Mouse (Mus musculus) monocyte, adult 59 days (primary cell): ENCODE data around the gene Btbd1. TPM values are rescaled to one million over a fixed set of nuclear protein-coding genes. Genes with fewer than 3 reads are reported as not detected.

Experiments used
- total RNA-seq, 2 experiments: library from RNA; stranded (reverse); gene quantifications; one replicate each; pipeline ENCODE4 v1.2.4; 2023

The Btbd1 gene
- 10 to 100 TPM; 60.9 to 67.9 TPM for total RNA-seq

DNA sequence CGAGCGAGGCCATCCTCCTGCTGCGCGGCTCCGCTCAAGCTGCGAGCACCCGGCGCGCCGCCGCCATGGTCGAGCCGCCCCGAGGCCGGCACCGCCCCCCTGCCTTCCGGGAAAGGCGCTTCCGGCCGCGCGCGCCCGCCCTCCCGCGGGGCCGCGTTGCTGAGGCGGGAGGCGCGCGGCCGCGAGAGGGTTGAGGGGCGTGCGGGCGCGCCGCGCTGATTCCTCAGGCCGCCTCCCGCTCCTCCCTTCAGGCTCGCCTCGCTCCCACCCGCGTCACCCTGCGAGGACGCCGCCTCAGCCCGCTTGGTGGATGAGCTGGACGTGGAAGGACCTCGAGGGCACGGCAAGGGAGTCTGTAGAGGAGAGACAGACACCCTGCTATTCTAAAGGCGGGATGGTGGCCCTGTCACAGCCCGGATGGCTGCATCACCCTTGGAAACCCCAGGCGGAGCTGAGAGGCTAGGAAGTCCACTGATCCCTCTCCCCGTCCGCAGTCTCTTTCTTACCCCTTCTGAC is at the start of gene Btbd1:
TSS of gene Btbd1 (minus strand) at position 53 of the 516 bp plus-strand sequence.

DNA sequence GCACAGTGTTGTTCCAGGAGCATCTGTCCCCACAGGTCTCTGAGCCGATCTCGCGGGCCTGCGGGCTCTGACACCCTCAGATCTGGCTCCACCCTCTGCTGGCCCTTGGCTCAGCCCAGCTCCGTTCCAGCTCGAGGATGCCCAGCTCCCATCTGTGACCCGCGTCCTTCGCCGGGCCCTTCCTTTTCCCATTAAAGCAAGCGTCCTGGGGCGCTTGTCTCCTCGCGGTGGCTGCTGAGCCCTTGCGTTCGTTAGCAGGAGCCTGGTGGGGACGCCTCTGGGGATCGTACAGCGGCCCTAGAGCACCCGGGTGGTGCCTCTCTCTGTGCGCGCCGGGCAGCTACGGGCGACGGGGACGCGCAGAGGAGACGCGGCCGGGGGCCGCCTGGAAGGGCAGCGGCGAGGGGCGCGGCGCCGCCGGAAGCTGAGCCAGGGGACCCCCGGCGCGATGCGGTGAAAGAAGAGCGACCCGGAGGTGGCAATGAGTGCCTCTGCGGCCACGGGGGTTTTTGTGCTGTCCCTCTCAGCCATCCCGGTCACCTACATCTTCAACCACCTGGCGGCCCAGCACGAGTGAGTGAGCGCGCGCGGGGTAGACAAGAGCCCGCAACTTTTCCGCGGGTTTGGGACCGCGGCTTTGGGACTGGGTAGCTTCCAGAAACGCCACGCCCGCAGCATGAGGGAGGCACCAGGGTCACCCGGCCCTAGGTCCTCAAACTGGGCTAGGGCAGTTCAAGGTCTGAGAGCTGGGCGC is 29.9 kb upstream of the Btbd1 start, which contains the start of gene Tm6sf1:
TSS of gene Tm6sf1 (plus strand) at position 34 of the 754 bp plus-strand sequence.

DNA sequence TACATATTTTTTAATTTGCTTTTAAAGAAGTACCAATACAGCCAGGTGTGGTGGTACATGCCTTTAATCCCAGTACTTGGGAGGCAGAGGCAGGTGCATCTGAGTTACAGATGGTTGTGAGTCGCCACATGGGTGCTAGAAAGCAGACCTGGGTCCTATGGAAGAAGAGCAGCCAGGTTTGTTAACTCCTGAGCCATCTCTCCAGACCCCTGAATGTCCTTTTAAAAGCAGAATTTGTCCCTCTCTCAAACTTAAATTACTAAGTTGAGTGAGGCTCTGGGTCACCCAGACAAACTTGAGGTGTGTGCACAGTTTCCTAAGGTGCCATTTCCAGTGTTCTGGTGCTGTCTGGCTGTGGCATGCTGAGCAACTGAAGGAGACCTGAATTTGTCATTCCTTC is 26.5 kb upstream of the Btbd1 start, which contains the start of gene Gm10160:
TSS of gene Gm10160 (minus strand) at position 101 of the 400 bp plus-strand sequence.

DNA sequence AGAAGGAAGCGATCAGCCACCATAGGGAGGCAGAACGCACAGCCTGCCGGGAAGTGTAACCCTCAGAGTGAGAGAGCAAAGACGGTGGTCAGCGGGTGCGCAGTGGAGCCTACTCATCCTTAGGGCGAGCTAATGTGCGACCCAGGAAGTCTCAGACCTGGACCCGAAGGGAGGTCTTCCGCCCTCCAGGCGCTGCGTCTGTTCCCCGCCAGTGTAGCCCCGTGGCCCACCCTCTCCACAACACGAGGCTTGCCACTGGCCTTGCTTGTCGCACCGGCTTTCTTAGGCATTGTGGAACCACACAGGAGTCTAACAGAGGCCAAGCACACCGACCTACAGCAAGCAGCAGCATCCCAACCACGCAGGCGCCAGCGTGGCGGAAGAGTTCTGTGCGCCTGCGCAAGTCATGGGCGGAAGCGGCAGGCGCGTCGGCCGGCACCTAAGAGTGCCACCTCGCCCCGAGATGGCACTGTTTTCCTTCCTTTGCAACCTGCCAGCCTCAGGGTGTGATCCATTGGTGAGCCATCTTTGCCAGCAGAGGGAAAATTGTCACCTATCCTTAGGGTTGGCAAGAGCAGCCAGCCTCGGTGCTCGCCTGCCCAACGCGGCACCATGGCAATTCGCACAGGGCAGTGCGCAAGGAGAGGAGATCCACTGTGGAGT is 40.0 kb downstream of the Btbd1 start, which contains the start of gene 3110040N11Rik:
TSS of gene 3110040N11Rik (minus strand) at position 384 of the 663 bp plus-strand sequence.

DNA sequence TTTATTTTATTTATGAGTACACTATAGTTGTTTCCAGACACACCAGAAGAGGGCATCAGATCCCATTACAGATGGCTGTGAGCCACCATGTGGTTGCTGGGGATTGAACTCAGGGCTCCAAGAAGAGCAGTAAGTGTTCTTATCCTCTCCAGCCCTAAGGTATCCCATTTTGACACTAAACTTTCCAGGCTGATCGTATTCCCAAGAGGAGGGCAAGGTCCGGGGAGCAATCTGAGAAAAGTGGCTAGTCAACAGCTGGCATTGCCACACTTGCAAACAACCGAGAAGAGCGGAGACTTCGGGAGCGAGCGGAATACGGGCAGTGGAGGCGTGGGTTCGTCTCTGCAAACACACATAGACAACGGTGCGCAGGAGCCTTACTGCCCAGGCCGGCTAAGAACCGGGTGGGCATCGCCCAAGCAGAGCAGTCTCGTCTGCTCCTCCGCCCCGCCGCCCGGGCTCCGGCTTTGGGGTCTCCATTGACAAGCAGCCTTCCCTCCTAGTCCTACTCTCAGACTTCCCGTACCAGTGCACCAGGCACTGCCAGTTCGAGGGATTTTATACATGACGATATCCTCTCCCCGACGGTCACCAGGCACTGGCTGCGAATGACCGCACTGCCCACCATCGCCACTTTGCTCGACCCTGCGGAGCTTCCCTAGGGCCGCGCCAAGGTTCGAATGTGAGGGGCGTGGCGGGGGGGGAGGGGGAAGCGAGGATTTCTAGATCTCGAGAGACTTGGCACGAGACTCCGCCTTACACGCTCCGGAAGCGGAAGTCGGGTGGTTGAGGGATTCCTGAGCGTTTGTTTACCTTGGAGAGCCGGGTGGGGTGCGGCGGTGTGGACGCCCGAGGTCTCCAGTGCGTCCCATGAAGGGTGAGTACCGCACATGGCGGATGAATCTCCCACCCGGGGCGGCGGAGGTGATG is 66.8 kb downstream of the Btbd1 start, which contains the start of gene Ramac:
TSS of gene Ramac (plus strand) at position 746 of the 930 bp plus-strand sequence.

Other genes starting within 250 kb of the Btbd1 start
- not detected for gene Homer2, start 121.9 kb downstream of the Btbd1 start, total RNA-seq
- gene Ramac, start 66.5 kb downstream of the Btbd1 start, total RNA-seq, result 10 to 100 TPM; 38.5 to 42.5 TPM
- 10 to 100 TPM; 15.7 to 19.2 TPM for gene 3110040N11Rik, start 40.0 kb downstream of the Btbd1 start, total RNA-seq
- not detected for gene Gm10160, start 26.4 kb upstream of the Btbd1 start, total RNA-seq
- 100 to 1,000 TPM; 266 to 335 TPM for gene Tm6sf1, start 29.6 kb upstream of the Btbd1 start, total RNA-seq
- under 1 TPM; 0.12 to 0.18 TPM for gene Hdgfl3, start 105.0 kb upstream of the Btbd1 start, total RNA-seq
- gene Bnc1, start 162.9 kb upstream of the Btbd1 start, total RNA-seq, result under 1 TPM; 0.18 to 0.29 TPM